Mouse (Mus musculus) activated CD4-positive, CD25-positive, alpha-beta regulatory T cell, adult 4 months (primary cell): ENCODE measurements around the gene Col11a2. TPM values are rescaled to one million over a fixed set of nuclear protein-coding genes. Genes with fewer than 3 reads are reported as not detected.

Source experiments
- ATAC-seq: one replicate; pipeline ENCODE4 v1.8.0; 2017
- polyA plus RNA-seq, 2 experiments: library from polyadenylated mRNA; unstranded; fragments of 100-300 nt; shearing (Covaris generic); gene quantifications; one replicate each; pipeline ENCODE4 v1.2.1; 2017

Col11a2 gene
- polyA plus RNA-seq, 2 experiments from 2014 or later = 0.07 to 0.20 TPM

DNA sequence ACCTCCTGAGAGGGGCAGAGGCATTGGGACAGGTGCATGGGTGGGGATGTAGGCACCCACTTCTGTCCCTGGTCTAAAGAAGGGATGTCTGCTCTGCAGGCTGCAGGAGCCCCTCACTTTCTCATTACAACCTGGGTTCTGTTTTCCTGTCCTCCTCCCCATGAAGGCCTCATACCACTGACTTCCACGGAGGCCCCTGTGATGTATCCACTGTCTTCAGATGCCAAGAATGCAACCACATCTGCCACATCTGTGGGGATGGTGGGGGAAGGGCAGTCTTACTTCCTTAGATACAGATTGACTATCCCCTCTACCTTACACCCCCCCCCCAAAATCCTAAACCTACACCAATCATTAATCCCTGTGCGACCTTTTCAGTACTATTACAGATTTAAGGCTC lies 13.0 kb upstream of the Col11a2 start:
- no peak for ATAC-seq

DNA sequence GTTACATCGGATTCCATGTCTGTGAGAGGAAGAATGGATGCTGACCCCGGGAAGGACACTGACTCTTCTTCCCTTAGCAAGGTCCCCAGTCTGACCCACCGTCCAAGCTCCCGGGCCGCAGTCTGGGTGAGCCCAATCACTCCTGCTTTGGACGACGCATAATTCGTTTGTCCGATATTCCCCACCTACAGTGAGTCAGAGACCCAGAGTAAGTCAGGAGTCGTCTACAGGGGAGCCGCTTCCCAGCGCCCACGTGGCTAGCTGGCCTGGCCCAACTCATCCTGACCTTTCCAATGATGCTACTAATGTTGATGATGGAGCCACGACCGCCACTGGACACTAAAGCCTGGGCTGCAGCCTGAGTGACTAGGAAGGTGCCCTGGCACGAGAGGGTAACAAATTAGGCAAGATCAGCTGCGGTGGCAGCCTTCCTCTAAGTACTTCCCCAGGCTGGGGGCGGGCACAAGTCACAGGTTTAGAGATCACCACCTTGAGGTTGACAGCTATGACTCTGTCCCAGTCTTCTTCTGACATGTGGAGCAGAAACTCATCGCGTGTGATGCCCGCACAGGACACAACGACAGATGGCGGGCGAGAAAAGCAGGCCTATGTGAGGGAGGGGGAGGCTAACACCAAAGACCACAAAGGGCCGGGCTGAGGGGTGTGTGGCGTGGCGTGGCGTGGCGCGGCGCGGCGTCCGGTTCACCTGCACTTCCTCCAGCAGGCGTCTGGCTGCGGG lies 12.2 kb upstream of the Col11a2 start:
- peak; percentile 60 for ATAC-seq

GRCm38 (mm10) chr17:34027656-34028223 lies 11.5 kb upstream of the Col11a2 start, which contains the start of gene H2-Ke6:
Gene H2-Ke6 (minus strand): TSS chr17:34028060.
- ATAC-seq = peak; percentile 41

GRCm38 (mm10) chr17:34028501-34029149 lies 10.6 kb upstream of the Col11a2 start:
- no peak for ATAC-seq

DNA sequence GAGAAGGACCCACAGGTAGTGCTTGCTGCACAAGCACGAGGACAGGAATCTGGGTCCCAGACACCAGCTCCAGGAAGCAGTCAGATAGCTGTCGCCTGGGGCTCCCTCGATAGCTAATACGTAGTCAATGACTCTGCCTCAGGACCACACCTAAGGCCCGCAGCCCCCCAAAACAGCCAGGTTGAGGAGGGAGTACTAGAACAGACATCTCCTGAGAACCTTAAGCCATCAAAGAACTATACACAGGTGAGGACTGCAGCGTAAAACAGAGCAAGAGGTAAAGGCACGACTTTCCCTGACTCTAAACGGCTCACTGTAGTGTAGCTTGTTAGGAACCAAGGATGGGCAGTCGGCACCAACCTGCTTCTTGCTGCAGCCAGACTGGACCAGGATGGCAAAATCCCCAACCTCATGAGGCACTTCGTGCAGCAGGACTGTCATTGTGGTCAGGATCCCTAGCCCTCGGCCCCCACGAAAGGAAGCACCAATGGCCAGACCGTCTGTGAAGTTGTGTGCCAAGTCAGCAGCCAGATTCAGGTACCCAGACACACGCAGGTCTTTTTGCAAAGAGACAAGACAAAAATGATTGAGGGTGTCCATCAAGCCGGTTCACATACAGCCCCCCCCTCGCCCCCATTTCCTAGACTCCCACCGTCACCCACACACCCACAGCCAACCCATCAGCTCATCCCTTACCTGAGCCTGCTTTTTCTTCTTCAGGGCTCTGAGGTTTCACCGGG lies 9.9 kb upstream of the Col11a2 start:
- ATAC-seq = no peak

DNA sequence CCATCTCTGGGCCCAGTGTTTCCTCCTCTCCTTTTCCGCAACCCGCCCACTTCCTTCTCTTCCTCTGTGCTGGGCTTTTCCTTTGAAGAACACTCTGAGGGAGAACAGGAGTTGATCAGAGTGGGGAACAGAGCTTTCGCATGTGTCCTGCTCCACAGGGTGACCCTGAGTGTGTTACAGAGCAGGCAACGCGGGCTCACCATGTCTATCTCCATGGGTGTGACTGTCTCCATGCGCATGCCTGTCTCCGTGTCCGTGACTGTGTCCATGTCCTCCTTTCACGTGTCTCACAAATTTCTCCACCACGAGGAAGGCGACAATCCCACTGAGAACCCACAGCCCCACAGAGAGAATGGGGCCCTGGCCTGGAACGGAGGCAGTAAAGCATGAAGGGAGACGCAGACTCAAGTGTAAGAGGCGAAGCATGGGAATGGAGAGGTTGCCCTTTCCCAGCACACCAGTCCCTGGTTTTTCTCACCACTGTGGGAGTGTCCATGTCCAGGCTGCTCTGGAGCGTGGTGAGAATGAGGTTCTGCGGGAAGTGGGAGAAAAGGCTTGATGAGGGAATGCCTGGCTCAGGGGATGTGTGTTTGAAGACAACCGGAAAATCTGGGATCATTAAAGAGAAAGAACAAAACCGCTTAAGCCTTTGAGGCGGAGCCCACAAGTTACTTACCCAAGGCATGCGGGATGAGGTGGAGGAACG lies 9.2 kb upstream of the Col11a2 start:
- no peak for ATAC-seq

DNA sequence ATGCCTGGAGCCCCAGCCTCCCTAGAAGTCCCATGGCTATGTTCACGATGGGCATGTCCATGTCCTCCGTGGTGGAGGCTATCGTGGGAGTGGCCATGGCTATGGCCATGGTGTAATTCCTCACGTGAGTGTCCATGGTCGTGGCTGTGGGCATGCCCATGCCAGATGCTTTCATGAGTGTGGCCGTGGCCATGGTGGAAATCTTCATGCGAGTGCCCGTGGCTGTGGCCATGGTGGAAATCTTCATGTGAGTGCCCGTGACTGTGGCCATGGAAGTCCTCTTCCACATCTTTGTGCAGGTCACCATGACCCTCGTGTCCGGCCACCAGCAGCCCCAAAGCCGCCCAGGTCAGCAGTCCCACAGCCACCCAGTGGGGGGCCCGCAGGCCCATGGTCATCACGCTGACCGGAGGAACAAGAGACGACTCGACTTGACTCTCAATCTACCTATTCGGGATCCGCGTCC lies 8.3 kb upstream of the Col11a2 start:
- ATAC-seq = no peak

DNA sequence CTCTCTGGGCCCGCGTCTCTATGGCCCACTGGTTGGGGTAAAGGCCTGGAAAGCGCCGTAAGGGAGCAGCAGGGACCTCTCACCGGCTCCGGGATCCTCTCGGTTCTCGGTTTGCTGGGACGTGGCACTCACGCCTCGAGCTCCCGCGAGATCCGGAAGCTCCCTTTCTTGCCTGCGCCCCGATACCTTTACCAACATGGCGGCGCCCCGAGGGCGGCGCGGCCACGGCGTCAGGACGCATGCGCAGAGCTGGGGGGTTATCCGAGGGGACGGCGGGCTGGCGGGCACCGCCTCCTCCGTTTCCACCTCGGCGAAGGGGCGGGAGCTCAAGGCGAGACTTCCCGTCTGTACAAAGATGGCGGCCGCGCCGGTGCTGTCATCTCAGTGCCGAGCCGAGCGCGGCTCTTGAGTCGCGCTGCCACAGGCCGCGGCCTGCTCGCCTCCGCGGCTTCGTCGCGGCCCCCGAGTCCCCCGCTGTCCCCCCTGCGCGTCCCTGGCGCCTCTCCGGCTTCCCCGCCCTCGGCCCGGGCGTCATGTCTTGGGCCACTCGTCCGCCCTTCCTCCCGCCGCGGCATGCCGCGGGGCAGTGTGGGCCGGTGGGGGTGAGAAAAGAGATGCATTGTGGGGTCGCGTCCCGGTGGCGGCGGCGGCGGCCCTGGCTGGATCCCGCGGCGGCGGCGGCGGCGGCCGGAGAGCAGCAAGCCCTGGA lies 7.6 kb upstream of the Col11a2 start, which contains the start of the genes Slc39a7 and Rxrb:
Slc39a7 (minus strand) TSS at position 218 of the 709 bp plus-strand sequence.
Rxrb (plus strand) TSS at position 348 of the 709 bp plus-strand sequence.
- ATAC-seq = peak; percentile 42

DNA sequence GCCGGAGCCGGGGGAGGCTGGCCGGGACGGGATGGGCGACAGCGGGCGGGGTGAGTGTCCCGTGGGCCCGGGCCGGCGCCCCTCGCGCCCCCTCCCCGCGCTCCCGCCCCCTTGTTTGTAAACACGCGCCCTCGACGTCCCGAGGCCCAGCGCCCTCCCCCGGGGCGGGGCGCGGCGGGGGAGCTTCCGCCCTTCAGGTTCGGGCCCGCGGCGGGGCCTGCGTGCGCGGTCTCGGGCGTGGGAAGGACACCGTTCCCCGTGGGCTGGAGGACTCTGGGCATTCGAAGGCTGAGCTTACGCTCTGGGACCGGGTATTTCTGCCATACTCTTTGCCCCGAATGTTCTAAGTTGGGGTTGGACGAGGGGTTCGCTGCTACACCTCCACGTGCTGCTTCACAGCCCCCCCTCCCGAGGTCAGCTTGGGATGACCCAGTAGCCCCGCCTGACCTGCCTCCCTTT lies 7.0 kb upstream of the Col11a2 start:
- no peak for ATAC-seq

GRCm38 (mm10) chr17:34032806-34033205 lies 6.4 kb upstream of the Col11a2 start:
- no peak for ATAC-seq

DNA sequence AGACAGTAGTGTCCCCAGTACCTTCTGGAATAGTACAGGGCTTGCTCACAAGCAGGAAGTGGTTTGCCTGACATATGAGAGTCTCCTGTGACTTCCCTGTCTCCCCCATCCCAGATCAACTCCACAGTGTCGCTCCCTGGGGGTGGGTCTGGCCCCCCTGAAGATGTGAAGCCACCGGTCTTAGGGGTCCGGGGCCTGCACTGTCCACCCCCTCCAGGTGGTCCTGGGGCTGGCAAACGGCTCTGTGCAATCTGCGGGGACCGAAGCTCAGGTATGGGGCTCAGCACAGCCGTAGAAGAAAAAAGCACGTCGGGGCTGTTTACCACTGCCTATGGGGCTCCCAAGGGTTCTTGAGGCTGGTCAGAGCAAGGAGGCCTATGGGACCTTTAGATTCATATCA lies 5.8 kb upstream of the Col11a2 start:
- ATAC-seq = no peak

DNA sequence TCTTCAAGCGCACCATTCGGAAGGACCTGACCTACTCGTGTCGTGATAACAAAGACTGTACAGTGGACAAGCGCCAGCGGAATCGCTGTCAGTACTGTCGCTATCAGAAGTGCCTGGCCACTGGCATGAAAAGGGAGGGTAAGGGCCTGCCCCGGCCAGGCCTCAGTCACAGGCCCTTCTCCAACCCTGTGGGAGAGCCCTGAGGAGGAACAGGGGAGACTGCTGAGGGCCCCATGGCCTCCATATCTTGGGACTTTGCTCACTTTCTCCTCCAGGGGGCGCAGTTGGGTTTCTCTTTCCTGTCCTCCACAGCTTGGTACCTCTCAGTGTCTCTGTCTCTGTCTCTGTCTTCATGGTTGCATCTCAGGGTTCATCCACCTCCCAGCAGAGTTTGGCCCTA lies 5.2 kb upstream of the Col11a2 start:
- peak; percentile 24 for ATAC-seq

DNA sequence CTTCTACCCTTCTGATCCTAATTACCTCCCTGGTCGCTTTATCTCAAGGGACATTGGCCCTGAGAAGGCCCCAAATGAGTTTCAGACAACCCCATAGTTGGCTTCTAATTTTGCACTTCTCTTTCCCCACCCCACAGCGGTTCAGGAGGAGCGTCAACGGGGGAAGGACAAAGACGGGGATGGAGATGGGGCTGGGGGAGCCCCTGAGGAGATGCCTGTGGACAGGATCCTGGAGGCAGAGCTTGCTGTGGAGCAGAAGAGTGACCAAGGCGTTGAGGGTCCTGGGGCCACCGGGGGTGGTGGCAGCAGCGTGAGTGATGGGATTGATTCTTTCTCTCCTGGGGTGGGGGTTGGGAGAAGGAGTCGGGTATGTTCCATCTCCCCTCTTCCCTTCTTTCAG lies 3.7 kb upstream of the Col11a2 start:
- no peak for ATAC-seq

GRCm38 (mm10) chr17:34036647-34037046 lies 2.6 kb upstream of the Col11a2 start:
- ATAC-seq = no peak

DNA sequence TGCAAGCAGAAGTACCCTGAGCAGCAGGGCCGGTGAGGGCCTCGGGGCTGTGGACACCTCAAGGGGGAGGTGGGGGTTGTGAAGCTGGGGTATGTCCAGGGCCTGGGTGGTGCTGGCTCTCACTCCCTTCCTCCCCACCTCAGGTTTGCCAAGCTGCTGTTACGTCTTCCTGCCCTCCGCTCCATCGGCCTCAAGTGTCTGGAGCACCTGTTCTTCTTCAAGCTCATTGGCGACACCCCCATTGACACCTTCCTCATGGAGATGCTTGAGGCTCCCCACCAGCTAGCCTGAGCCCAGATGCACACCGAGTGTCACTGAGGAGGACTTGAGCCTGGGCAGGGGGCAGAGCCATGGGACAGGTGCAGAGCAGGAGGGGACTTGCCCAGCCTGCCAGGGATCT lies 2.0 kb upstream of the Col11a2 start:
- ATAC-seq = no peak

GRCm38 (mm10) chr17:34038440-34038839 lies 797 bp upstream of the Col11a2 start:
- no peak for ATAC-seq

DNA sequence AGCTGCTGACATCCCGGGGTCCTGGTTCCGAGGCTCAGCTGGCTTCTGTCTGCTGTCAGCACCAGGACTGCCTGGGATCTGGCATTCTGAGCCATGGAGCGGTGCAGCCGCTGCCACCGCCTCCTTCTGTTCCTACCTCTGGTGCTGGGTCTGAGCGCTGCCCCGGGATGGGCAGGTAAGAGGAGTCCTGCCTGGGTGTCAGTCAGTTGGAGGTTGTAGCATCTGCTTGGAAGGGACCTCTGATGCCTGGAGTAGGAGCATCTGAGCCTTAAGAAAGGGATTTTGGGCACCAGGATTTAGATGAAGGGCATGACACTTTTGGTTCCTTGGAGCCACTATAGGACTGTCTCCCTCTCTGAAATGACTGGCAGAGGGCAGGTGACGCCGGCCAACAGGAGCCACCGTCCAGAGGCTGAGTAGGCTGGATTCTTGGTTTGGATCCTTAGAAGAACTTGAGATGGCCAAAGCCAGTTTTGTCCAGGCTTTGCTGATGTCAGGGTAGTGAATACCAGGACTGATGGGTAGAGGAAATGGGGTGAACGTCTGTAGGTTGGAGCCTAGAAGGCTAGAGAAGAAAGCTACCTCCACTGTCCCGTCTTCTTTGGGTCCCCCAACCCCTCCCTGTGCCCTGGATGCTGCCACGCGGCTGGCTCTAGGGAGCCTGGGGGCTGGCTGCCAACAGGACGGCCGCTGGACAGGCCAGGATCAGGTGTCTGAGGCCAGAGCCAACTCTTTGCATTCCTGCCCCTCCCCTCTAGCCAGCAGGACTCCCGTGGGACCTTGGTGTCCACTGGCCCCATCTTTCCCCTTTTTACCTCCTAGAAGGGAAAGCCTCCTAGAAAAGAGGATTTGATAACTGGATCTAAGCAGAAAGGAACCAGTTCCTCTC lies 569 bp downstream of the Col11a2 start:
- no peak for ATAC-seq

DNA sequence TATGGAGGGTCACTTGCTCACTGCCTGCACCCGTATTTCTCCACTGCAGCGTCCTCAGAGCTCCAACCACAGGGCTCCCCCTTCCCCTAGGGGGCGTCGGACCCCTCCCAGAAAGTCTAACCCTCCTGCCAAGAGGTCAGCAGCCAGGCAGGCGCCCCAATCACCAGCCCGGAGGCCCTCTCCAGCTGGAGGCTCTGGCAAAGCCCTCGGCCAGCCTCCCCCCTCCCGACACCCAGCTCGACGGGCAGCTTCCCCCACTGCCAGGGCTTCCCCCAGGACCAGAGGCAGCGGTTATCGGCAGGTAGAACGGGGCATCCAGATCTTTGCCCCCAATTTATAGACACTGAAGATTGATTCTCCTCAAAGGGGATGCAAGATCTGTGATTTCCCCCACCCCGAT lies 6.7 kb downstream of the Col11a2 start:
- ATAC-seq = no peak

- ATAC-seq = no peak
Observed at GRCm38 (mm10) chr17:34047404-34048050, 8.3 kb downstream of the Col11a2 start.

DNA sequence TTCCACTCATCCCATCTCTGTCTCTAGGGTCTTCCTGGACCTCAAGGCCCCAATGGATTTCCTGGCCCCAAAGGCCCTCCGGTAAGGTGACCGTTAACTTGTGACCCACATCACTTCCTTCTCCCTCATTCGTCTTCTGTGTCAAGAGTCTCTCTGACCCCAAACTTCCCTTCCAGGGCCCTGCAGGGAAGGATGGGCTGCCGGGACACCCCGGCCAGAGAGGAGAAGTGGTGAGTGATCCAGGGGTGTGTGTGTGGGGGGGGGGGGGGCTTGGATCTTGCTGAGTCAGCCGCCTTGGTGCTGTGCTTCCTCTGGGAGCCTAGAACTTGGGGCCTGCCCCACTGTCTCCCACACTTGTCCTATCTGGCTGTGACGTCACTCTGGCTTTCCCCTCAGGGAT lies 18.0 kb downstream of the Col11a2 start:
- ATAC-seq = no peak
